Mouse (Mus musculus) left cerebral cortex, postnatal 10 days (tissue): ENCODE results near the gene Egln1. TPM values are rescaled to one million over a fixed set of nuclear protein-coding genes. Genes with fewer than 3 reads are reported as not detected.
A peak's percentile ranks its signal among the peaks of the same experiment; 100 is the strongest.

Experiments used
- DNase-seq, 2 experiments: peaks; one replicate each; pipeline ENCODE4 v3.0.0; 2021 to 2022; ENCODE audit warnings: low spot score in 2 of 2, mixed read lengths in 1 of 2; ENCODE audit errors: extremely low spot score in 1 of 2
- intact Hi-C: fragments of 180-260 bp; cut with DNase I; formaldehyde crosslinking; loops from one replicate; pipeline ENCODE4 v1.15.1; 2025
- total RNA-seq, 2 experiments: library from RNA; stranded (reverse); gene quantifications; 2 replicates each; pipeline ENCODE4 v1.2.3; 2021

Egln1 gene
- total RNA-seq, 2 experiments from 2014 or later, result 59.9 to 61.1 TPM

GRCm38 (mm10) chr8:124948733-124949111 is 402 bp downstream of the Egln1 start:
- peak in 1 of 2 experiments; percentile 59 for DNase-seq
- intact Hi-C loops, result loop anchor here (5.0 kb wide), 2 partner anchors 51 to 84 kb away; partner anchors contain the start of genes Exoc8 and Sprtn

- intact Hi-C loops, result loop anchor here (2.0 to 5.0 kb wide), 3 partner anchors 51 to 84 kb away; partner anchors contain the start of genes Exoc8, Sprtn and Tsnax
- DNase-seq, result peak in 1 of 2 experiments; percentile 67
Measured at GRCm38 (mm10) chr8:124947865-124948732, 1.0 kb downstream of the Egln1 start.

- intact Hi-C loops, result no loop called here
- no peak for DNase-seq
Measured at GRCm38 (mm10) chr8:124944406-124944805, 4.7 kb downstream of the Egln1 start.

GRCm38 (mm10) chr8:124943801-124944200 is 5.3 kb downstream of the Egln1 start:
- intact Hi-C loops, result no loop called here
- no peak for DNase-seq

- intact Hi-C loops, result no loop called here
- no peak for DNase-seq
Measured at GRCm38 (mm10) chr8:124937293-124937692, 11.8 kb downstream of the Egln1 start.

- DNase-seq, result no peak
- intact Hi-C loops, result no loop called here
Measured at GRCm38 (mm10) chr8:124936699-124937098, 12.4 kb downstream of the Egln1 start.

GRCm38 (mm10) chr8:124935116-124935515 is 14.0 kb downstream of the Egln1 start:
- no peak for DNase-seq
- intact Hi-C loops, result no loop called here

- intact Hi-C loops, result no loop called here
- DNase-seq, result no peak
Measured at GRCm38 (mm10) chr8:124932435-124932834, 16.7 kb downstream of the Egln1 start.

GRCm38 (mm10) chr8:124930649-124931048 is 18.5 kb downstream of the Egln1 start:
- intact Hi-C loops, result no loop called here

GRCm38 (mm10) chr8:124930086-124930485 is 19.0 kb downstream of the Egln1 start:
- DNase-seq, result no peak
- intact Hi-C loops, result no loop called here

More at GRCm38 (mm10) chr8:124930649-124931048, 18.5 kb downstream of the Egln1 start:
- no peak for DNase-seq

GRCm38 (mm10) chr8:124929006-124929405 is 20.1 kb downstream of the Egln1 start:
- no peak for DNase-seq
- intact Hi-C loops, result no loop called here

GRCm38 (mm10) chr8:124926351-124926771 is 22.8 kb downstream of the Egln1 start:
- intact Hi-C loops, result no loop called here
- DNase-seq, result peak in 1 of 2 experiments; percentile 54

- DNase-seq, result no peak
- intact Hi-C loops, result no loop called here
Measured at GRCm38 (mm10) chr8:124925544-124926266, 23.4 kb downstream of the Egln1 start.

GRCm38 (mm10) chr8:124923971-124924652 is 25.0 kb downstream of the Egln1 start:
- DNase-seq, result no peak
- intact Hi-C loops, result no loop called here

- no peak for DNase-seq
- intact Hi-C loops, result no loop called here
Measured at GRCm38 (mm10) chr8:124922490-124923089, 26.5 kb downstream of the Egln1 start.

- intact Hi-C loops, result no loop called here
- DNase-seq, result no peak
Measured at GRCm38 (mm10) chr8:124921369-124922279, 27.5 kb downstream of the Egln1 start.

GRCm38 (mm10) chr8:124917741-124918484 is 31.2 kb downstream of the Egln1 start:
- intact Hi-C loops, result no loop called here
- no peak for DNase-seq
